Mouse (Mus musculus): ENCODE measurements around the gene Evx1.
"Not testable (repeated sequence)": the region's sequence is repeated elsewhere in the genome, so short reads cannot be mapped to it uniquely, and the experiment has no call there.

Evx1 gene

DNA sequence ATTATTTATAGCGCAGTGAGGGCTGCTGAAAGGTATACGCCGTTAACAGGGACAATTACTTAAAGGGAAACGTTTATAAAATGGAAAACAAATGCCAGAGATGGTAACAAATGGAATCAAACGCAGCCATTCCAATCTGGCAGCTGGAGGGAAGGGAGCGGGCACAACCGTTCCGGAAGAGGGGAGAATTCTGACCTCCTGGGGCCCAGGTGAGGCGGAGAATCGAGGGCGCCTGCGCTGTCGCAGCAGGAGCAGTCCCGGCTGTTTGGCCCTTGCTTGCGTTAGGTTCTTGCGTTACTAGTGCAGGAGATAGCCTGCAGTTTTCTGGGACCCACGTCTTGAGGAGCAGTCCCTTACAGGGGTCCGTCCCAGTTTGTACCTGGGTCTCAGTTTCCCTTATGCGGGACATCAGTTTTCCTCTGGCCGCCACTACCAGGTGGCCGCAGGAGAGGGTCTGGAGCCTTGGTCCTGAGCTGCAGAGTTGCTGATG is 8.6 kb downstream of the Evx1 start:
- DNase-seq = no peak

DNA sequence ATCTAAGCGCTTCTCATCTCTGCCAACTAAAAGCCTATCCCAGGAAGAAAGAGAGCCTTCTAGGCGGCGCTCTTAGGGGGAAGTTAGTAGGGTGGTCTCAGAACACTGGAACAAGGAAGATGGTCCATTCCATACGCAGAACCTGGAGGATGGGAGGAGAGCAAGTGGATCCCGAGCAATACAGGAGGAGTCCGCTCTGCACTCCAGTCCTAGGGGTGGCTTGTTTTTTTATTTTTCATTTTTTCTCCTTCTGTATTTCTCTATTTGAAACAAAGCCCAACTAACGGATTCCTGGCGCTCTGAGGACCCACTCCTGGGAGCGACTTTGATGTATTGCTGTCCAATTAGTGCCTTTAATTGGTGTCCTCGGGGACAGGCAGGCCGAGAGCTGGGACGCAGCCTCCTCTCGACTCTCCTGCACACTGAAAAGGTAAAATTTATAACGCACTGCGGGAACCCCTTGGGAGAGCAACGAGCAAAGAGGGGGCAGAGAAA is 9.5 kb downstream of the Evx1 start:
- DNase-seq = no peak

DNA sequence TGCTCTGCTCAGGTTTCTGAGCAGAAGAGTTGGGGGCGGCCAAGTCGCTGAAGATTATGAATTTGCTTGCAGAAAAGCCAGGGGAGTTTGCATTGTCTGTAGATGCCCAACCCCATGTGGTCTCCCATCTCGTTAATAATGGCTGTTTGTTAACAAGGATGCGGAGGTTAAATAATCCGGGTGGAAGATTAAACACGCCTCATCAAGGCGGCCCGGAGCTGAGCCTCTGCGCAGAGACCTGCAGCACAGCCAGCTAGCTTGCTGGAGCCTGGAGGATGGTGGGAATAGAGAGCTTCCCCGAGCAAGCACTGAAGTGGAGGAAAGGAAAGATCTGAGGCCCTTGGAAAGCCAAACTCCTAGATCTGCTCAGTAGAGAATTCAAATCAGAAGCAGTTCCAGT is 10.0 kb downstream of the Evx1 start:
- DNase-seq = no peak

DNA sequence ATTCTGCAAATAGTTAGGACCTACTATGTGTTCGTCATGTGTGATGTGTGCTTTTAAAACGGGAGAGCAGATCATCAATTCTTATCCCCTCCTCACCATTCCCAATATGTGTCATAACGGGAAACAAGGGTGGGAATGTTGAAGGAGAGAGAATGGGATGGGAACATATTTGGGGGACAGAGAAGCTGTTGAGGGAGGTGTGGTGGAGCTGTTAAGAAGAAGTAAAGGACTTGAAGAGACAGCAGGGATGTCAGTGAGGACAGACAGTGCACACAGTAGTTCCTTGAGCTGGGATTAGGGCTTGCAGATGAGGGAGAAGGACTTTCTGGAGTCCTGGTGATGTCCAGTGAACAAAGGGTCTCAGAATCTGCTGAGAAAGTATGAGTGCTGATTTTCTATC is 10.8 kb downstream of the Evx1 start:
- no peak for DNase-seq

DNA sequence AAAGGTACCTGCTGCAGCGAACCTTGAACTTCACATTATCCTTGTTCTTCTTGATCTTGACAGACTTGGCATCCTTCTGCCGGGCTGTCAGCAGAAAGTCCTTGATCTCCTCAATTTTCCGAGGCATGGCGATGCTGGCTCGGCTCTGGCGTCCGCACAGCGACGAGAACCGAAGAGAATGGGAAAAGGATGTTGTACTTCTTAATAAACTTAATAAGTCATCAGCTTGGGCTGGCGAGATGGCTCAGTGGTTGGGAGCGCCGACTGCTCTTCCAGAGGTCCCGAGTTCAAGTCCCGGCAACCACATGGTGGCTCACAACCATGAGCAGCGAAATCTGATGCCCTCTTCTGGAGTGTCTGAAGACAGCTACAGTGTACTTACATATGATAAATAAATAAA is 33.5 kb downstream of the Evx1 start:
- DNase-seq = not testable (repeated sequence)

DNA sequence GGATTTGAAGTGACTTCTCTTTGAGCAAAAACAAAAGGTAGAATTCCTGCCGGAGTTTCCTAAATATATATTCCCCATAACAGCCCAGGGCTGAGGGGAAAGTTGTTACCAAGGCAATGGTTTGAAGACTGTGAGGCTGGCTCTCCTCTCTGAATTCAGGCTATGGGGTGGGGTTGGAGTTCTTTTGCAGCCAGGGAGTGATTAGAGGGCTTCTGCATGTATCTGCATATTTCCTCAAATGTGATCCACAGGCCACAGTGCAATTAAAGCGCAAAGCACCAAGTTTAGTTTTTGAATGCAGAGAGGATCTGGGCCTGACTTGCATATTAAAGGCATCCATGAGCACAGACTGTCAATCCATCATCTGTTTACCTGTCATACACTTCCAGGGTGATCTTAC is 52.7 kb downstream of the Evx1 start:
- DNase-seq = no peak

DNA sequence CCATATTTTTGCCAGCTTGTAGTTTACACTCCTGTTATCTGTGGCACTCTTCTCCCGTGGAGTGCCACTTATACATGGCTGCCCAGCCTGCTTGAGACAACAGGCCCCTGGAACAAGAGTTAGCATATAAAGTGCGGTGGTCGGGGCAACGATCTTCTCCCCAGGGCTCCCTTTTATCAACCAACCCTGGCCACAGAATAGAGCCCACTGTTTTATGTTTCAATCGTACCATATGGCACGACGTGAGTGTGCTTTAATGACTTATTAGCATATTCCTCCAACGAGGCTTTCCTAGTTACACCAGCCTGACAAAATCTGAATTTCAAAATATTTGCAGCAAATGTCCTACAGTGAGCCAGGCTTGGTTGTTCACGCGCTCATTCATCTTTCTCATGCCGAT is 53.2 kb downstream of the Evx1 start:
- no peak for DNase-seq

DNA sequence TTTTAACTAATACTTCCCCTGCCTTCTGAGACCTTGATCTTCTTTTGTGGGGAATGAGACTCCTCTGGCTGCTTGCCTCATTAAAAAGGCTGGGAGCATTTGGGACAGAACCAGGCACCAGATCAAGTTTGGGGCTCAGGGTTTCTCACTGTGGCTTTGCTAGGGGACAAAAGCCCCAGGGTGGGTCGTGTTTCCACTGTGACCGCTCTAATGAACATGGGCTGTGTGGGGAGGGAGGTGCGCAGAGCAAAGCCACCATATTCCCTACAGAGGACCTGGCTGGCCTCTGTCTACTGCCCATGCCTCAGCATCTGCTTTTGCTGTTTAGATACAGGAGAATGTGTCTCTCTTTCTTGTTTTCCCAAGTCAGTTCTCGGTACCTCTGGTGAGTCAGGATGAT is 53.8 kb downstream of the Evx1 start:
- no peak for DNase-seq

Data from cerebellum, adult 18-20 months (tissue).